Mouse (Mus musculus): Measurements from ENCODE around the gene Amz2.
"Not testable (repeated sequence)": the region's sequence is repeated elsewhere in the genome, so short reads cannot be mapped to it uniquely, and the experiment has no call there.

Amz2 gene

GRCm38 (mm10) chr11:109492847-109493464 is 67.2 kb downstream of the Amz2 start:
- in situ Hi-C loops (cut with MseI, MboI) = not testable (repeated sequence)

- in situ Hi-C loops (cut with MseI, MboI) = no loop called here
These were observed 69.4 kb downstream of the Amz2 start for GRCm38 (mm10) chr11:109494890-109495770.

- in situ Hi-C loops (cut with MseI, MboI) = no loop called here
These were observed 70.2 kb downstream of the Amz2 start for GRCm38 (mm10) chr11:109495771-109496474.

GRCm38 (mm10) chr11:109496475-109496993 is 70.8 kb downstream of the Amz2 start:
- in situ Hi-C loops (cut with MseI, MboI) = no loop called here

- in situ Hi-C loops (cut with MseI, MboI) = no loop called here
These were observed 71.4 kb downstream of the Amz2 start for GRCm38 (mm10) chr11:109496996-109497714.

- in situ Hi-C loops (cut with MseI, MboI) = no loop called here
These were observed 72.2 kb downstream of the Amz2 start for GRCm38 (mm10) chr11:109497990-109498389.

- in situ Hi-C loops (cut with MseI, MboI) = no loop called here
These were observed 74.5 kb downstream of the Amz2 start for GRCm38 (mm10) chr11:109500206-109500605.

Measured in mouse trophoblast stem cell (cell line).